Mouse (Mus musculus): ENCODE results near the gene Cyp11a1. TPM values are rescaled to one million over a fixed set of nuclear protein-coding genes. Genes with fewer than 3 reads are reported as not detected.

The Cyp11a1 gene
- polyA plus RNA-seq, 1 experiment from 2014 or later: 0.16 TPM

- no peak overlapping the region for H3K4me3 ChIP-seq (replicated peaks)
- no peaks in the 10 kb centered on the region for H3K9me3 ChIP-seq
- H3K27ac ChIP-seq: 0 out of 2 replicates have a peak overlapping the region, but pooled peaks have one; percentile 84
- no peak overlapping the region for H3K4me2 ChIP-seq
- H3K36me3 ChIP-seq: no peaks in the 10 kb centered on the region
- no peak for ATAC-seq (ENCODE audit: insufficient number of reproducible peaks, insufficient read depth, low FRiP score, low TSS enrichment, low read depth)
- peaks cover 43% of the 10 kb centered on the region for H3K4me1 ChIP-seq (replicated peaks)
- H3K9ac ChIP-seq (replicated peaks): no peak overlapping the region
- 78% methylated on average over 6 of the region's 6 CpGs for WGBS
- H3K27me3 ChIP-seq: no peaks in the 10 kb centered on the region
Measured at GRCm38 (mm10) chr9:57973440-57974066, 32.7 kb upstream of the Cyp11a1 start.

GRCm38 (mm10) chr9:57974221-57974620 lies 32.0 kb upstream of the Cyp11a1 start:
- 0 out of 2 replicates have a peak overlapping the region, but pooled peaks have one; percentile 7 for H3K27ac ChIP-seq
- no peak for ATAC-seq (ENCODE audit: insufficient number of reproducible peaks, insufficient read depth, low FRiP score, low TSS enrichment, low read depth)
- WGBS: 31% methylated on average over 5 of the region's 5 CpGs

GRCm38 (mm10) chr9:57975200-57975821 lies 30.9 kb upstream of the Cyp11a1 start:
- Histone ChIP-seq H3K36me3 (no peaks in the 10 kb centered on the region), H3K27ac (no peak overlapping the region), H3K4me2 (no peak overlapping the region), H3K9ac (replicated peaks) (no peak overlapping the region), H3K4me3 (replicated peaks) (no peak overlapping the region), H3K27me3 (no peaks in the 10 kb centered on the region), H3K4me1 (replicated peaks) (peaks cover 34% of the 10 kb centered on the region), H3K9me3 (no peaks in the 10 kb centered on the region)
- 78% methylated on average over 5 of the region's 5 CpGs for WGBS
- no peak for ATAC-seq (ENCODE audit: insufficient number of reproducible peaks, insufficient read depth, low FRiP score, low TSS enrichment, low read depth)

More at GRCm38 (mm10) chr9:57974221-57974620, 32.0 kb upstream of the Cyp11a1 start:
- peaks cover 43% of the 10 kb centered on the region for H3K4me1 ChIP-seq (replicated peaks)
- H3K9me3 ChIP-seq: no peaks in the 10 kb centered on the region
- H3K4me3 ChIP-seq (replicated peaks): no peak overlapping the region
- H3K4me2 ChIP-seq: no peak overlapping the region
- H3K36me3 ChIP-seq: no peaks in the 10 kb centered on the region
- no peak overlapping the region for H3K9ac ChIP-seq (replicated peaks)
- H3K27me3 ChIP-seq: no peaks in the 10 kb centered on the region

GRCm38 (mm10) chr9:57978025-57978424 lies 28.2 kb upstream of the Cyp11a1 start:
- no peak overlapping the region for H3K9ac ChIP-seq (replicated peaks)
- 83% methylated on average over 6 of the region's 6 CpGs for WGBS
- ATAC-seq (ENCODE audit: insufficient number of reproducible peaks, insufficient read depth, low FRiP score, low TSS enrichment, low read depth): no peak
- H3K4me2 ChIP-seq: no peak overlapping the region
- H3K9me3 ChIP-seq: no peaks in the 10 kb centered on the region
- peaks cover 16% of the 10 kb centered on the region for H3K4me1 ChIP-seq (replicated peaks)
- H3K27ac ChIP-seq: no peak overlapping the region
- no peak overlapping the region for H3K4me3 ChIP-seq (replicated peaks)
- no peaks in the 10 kb centered on the region for H3K36me3 ChIP-seq
- no peaks in the 10 kb centered on the region for H3K27me3 ChIP-seq

GRCm38 (mm10) chr9:57978858-57979257 lies 27.4 kb upstream of the Cyp11a1 start:
- WGBS: 42% methylated on average over 3 of the region's 3 CpGs
- Histone ChIP-seq H3K4me1 (replicated peaks) (0 out of 2 replicates have a peak, but pooled peaks cover 7% of the 10 kb centered on the region), H3K4me3 (replicated peaks) (no peak overlapping the region), H3K4me2 (no peak overlapping the region), H3K36me3 (no peaks in the 10 kb centered on the region), H3K27me3 (no peaks in the 10 kb centered on the region), H3K9me3 (no peaks in the 10 kb centered on the region), H3K27ac (no peak overlapping the region), H3K9ac (replicated peaks) (no peak overlapping the region)
- ATAC-seq (ENCODE audit: insufficient number of reproducible peaks, insufficient read depth, low FRiP score, low TSS enrichment, low read depth): no peak

GRCm38 (mm10) chr9:57980570-57980969 lies 25.6 kb upstream of the Cyp11a1 start:
- no peak overlapping the region for H3K4me3 ChIP-seq (replicated peaks)
- H3K27ac ChIP-seq: no peak overlapping the region
- H3K9ac ChIP-seq (replicated peaks): no peak overlapping the region
- no peak overlapping the region for H3K4me2 ChIP-seq
- no peaks in the 10 kb centered on the region for H3K4me1 ChIP-seq (replicated peaks)
- WGBS: 82% methylated on average over 10 of the region's 10 CpGs
- ATAC-seq (ENCODE audit: insufficient number of reproducible peaks, insufficient read depth, low FRiP score, low TSS enrichment, low read depth): no peak
- H3K36me3 ChIP-seq: no peaks in the 10 kb centered on the region
- H3K9me3 ChIP-seq: no peaks in the 10 kb centered on the region
- H3K27me3 ChIP-seq: no peaks in the 10 kb centered on the region

- Histone ChIP-seq H3K4me1 (replicated peaks) (0 out of 2 replicates have a peak, but pooled peaks cover 3% of the 10 kb centered on the region), H3K27ac (no peak overlapping the region), H3K9me3 (no peaks in the 10 kb centered on the region), H3K27me3 (peaks cover 3% of the 10 kb centered on the region; the same call in 1 of the 2 replicates), H3K9ac (replicated peaks) (no peak overlapping the region), H3K36me3 (no peaks in the 10 kb centered on the region), H3K4me2 (no peak overlapping the region), H3K4me3 (replicated peaks) (no peak overlapping the region)
- ATAC-seq (ENCODE audit: insufficient number of reproducible peaks, insufficient read depth, low FRiP score, low TSS enrichment, low read depth): no peak
- WGBS: 93% methylated on average over 8 of the region's 8 CpGs
Measured at GRCm38 (mm10) chr9:57985304-57985703, 20.9 kb upstream of the Cyp11a1 start.

GRCm38 (mm10) chr9:57986293-57986692 lies 19.9 kb upstream of the Cyp11a1 start:
- no peak overlapping the region for H3K4me2 ChIP-seq
- peaks cover 3% of the 10 kb centered on the region; the same call in 1 of the 2 replicates for H3K27me3 ChIP-seq
- no peak for ATAC-seq (ENCODE audit: insufficient number of reproducible peaks, insufficient read depth, low FRiP score, low TSS enrichment, low read depth)
- 69% methylated on average over 7 of the region's 7 CpGs for WGBS
- H3K4me3 ChIP-seq (replicated peaks): no peak overlapping the region
- H3K9ac ChIP-seq (replicated peaks): no peak overlapping the region
- no peaks in the 10 kb centered on the region for H3K36me3 ChIP-seq
- H3K27ac ChIP-seq: no peak overlapping the region
- H3K9me3 ChIP-seq: no peaks in the 10 kb centered on the region
- H3K4me1 ChIP-seq (replicated peaks): 0 out of 2 replicates have a peak, but pooled peaks cover 3% of the 10 kb centered on the region

GRCm38 (mm10) chr9:57988098-57988497 lies 18.1 kb upstream of the Cyp11a1 start:
- Histone ChIP-seq H3K27ac (0 out of 2 replicates have a peak overlapping the region, but pooled peaks have one; percentile 1), H3K9ac (replicated peaks) (no peak overlapping the region), H3K4me2 (no peak overlapping the region), H3K4me1 (replicated peaks) (peaks cover 7% of the 10 kb centered on the region), H3K4me3 (replicated peaks) (no peak overlapping the region), H3K27me3 (peaks cover 3% of the 10 kb centered on the region; the same call in 1 of the 2 replicates), H3K36me3 (no peaks in the 10 kb centered on the region), H3K9me3 (no peaks in the 10 kb centered on the region)
- WGBS: 73% methylated on average over 2 of the region's 2 CpGs
- no peak for ATAC-seq (ENCODE audit: insufficient number of reproducible peaks, insufficient read depth, low FRiP score, low TSS enrichment, low read depth)

- Histone ChIP-seq H3K27ac (no peak overlapping the region), H3K9ac (replicated peaks) (no peak overlapping the region), H3K4me3 (replicated peaks) (no peak overlapping the region), H3K4me1 (replicated peaks) (peaks cover 19% of the 10 kb centered on the region), H3K9me3 (no peaks in the 10 kb centered on the region), H3K4me2 (no peak overlapping the region), H3K27me3 (peaks cover 3% of the 10 kb centered on the region; the same call in 1 of the 2 replicates), H3K36me3 (no peaks in the 10 kb centered on the region)
- no peak for ATAC-seq (ENCODE audit: insufficient number of reproducible peaks, insufficient read depth, low FRiP score, low TSS enrichment, low read depth)
- 80% methylated on average over 6 of the region's 6 CpGs for WGBS
Measured at GRCm38 (mm10) chr9:57989309-57989708, 16.9 kb upstream of the Cyp11a1 start.

- Histone ChIP-seq H3K4me3 (replicated peaks) (no peak overlapping the region), H3K27ac (no peak overlapping the region), H3K36me3 (no peaks in the 10 kb centered on the region), H3K9me3 (no peaks in the 10 kb centered on the region), H3K27me3 (peaks cover 3% of the 10 kb centered on the region; the same call in 1 of the 2 replicates), H3K4me1 (replicated peaks) (peaks cover 19% of the 10 kb centered on the region), H3K4me2 (no peak overlapping the region), H3K9ac (replicated peaks) (no peak overlapping the region)
- WGBS: 36% methylated on average over 10 of the region's 10 CpGs
- ATAC-seq (ENCODE audit: insufficient number of reproducible peaks, insufficient read depth, low FRiP score, low TSS enrichment, low read depth): no peak
Measured at GRCm38 (mm10) chr9:57990438-57991110, 15.6 kb upstream of the Cyp11a1 start.

Data from limb, embryonic 12.5 days (tissue).